24 mouse cellular contexts compared by ENCODE assay signal in the genomic region with DNA sequence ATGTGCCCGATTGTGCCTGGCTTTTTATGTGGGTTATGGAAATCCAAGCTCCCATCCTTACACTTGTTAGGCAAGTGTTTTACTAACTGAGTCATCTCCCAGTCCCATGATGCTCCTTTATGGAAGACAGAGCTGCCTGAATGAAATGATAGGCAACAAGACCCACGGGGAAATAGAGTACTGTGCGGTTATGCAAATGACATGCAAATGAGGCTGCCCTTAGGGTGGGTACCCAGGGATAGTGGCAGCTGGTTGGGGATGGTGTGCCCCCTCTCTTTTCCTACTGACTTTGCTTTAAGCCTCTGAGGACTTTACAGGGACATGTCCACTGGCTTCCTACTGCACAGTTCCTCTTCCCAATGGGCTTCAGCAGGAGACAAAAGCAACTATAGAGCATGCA. TPM values are rescaled to one million over a fixed set of nuclear protein-coding genes. Genes with fewer than 3 reads are reported as not detected.
DNase-seq lines count a peak whose midpoint lies in the region; ATAC-seq lines count a peak whose summit lies in the region.
"Had no signal": no experiment of that assay in that cellular context is flagged by ENCODE, and none has a peak within 500 bp of the region (broad histone marks: within the 10 kb centered on the region; RNA-seq: fewer than 3 reads in every experiment).

No protein-coding gene starts in this region.

- DNase-seq in midbrain, embryonic 10.5 days (ENCODE audit: low spot score) = no peak
- no peak for DNase-seq in layer of hippocampus, adult 18-20 months (ENCODE audit: low spot score in 2 of 2)
- DNase-seq: adrenal gland, postnatal 10 days; cerebellum, adult 11 months; cerebellum, postnatal 10 days; heart, adult 2 months; kidney, adult 18-20 months; kidney, postnatal 4 days; layer of hippocampus, adult 9-11 months; liver; liver, postnatal 0 days; thymus, adult 2 months; thymus, postnatal 4 days had no signal

- no peaks in the 10 kb centered on the region for H3K4me1 ChIP-seq in forebrain, embryonic 13.5 days
- H3K4me1 ChIP-seq in forebrain, embryonic 16.5 days (replicated peaks; ENCODE audit: control insufficient read depth, insufficient read depth, low read length) = no peaks in the 10 kb centered on the region
- no peaks in the 10 kb centered on the region for H3K4me1 ChIP-seq in midbrain, embryonic 12.5 days
- H3K4me1 ChIP-seq in midbrain, embryonic 10.5 days = no peaks in the 10 kb centered on the region
- no peaks in the 10 kb centered on the region for H3K4me1 ChIP-seq in hindbrain, embryonic 16.5 days (ENCODE audit: control insufficient read depth, insufficient read depth, low read depth, low read length)
- peaks cover 6% of the 10 kb centered on the region for H3K4me1 ChIP-seq in neural tube, embryonic 13.5 days (replicated peaks)
- H3K4me1 ChIP-seq: limb, embryonic 10.5 days had no signal

- ATAC-seq in forebrain, embryonic 13.5 days = peak; percentile 53; the same call in 1 of the 2 replicates
- ATAC-seq in forebrain, embryonic 16.5 days = no peak
- ATAC-seq in midbrain, embryonic 12.5 days (ENCODE audit: low FRiP score, low read depth) = peak; percentile 72
- 0 out of 2 replicates have a peak, but pooled peaks have one; percentile 40 for ATAC-seq in hindbrain, embryonic 16.5 days
- peak; percentile 78 for ATAC-seq in neural tube, embryonic 13.5 days (ENCODE audit: low read depth)
- no peak for ATAC-seq in inflammation-experienced regulatory T-cells, adult 6 months
- ATAC-seq: lung, postnatal 0 days had no signal

- H3K36me3 ChIP-seq in forebrain, embryonic 13.5 days (ENCODE audit: poor library complexity, severe bottlenecking) = no peaks in the 10 kb centered on the region
- no peaks in the 10 kb centered on the region for H3K36me3 ChIP-seq in forebrain, embryonic 16.5 days (ENCODE audit: control insufficient read depth, insufficient read depth)
- no peaks in the 10 kb centered on the region for H3K36me3 ChIP-seq in midbrain, embryonic 12.5 days
- no peaks in the 10 kb centered on the region for H3K36me3 ChIP-seq in midbrain, embryonic 10.5 days
- H3K36me3 ChIP-seq in hindbrain, embryonic 16.5 days (ENCODE audit: control insufficient read depth, insufficient read depth, low read length) = no peaks in the 10 kb centered on the region
- H3K36me3 ChIP-seq in neural tube, embryonic 13.5 days = no peaks in the 10 kb centered on the region
- H3K36me3 ChIP-seq: embryonic facial prominence, embryonic 10.5 days; limb, embryonic 10.5 days had no signal

- H3K9me3 ChIP-seq in forebrain, embryonic 13.5 days (replicated peaks) = peaks cover 6% of the 10 kb centered on the region; the same call in 1 of the 2 replicates
- H3K9me3 ChIP-seq in forebrain, embryonic 16.5 days (ENCODE audit: control insufficient read depth, low read length) = no peaks in the 10 kb centered on the region
- H3K9me3 ChIP-seq in midbrain, embryonic 12.5 days = no peaks in the 10 kb centered on the region
- no peaks in the 10 kb centered on the region for H3K9me3 ChIP-seq in midbrain, embryonic 10.5 days (replicated peaks)
- no peaks in the 10 kb centered on the region for H3K9me3 ChIP-seq in hindbrain, embryonic 16.5 days (ENCODE audit: control insufficient read depth, low read length)
- no peaks in the 10 kb centered on the region for H3K9me3 ChIP-seq in neural tube, embryonic 13.5 days
- H3K9me3 ChIP-seq: embryonic facial prominence, embryonic 10.5 days; limb, embryonic 10.5 days had no signal

- H3K4me2 ChIP-seq in forebrain, embryonic 13.5 days = no peak overlapping the region
- H3K4me2 ChIP-seq in forebrain, embryonic 16.5 days (ENCODE audit: low read length) = no peak overlapping the region
- H3K4me2 ChIP-seq in midbrain, embryonic 12.5 days (replicated peaks) = no peak overlapping the region
- no peak overlapping the region for H3K4me2 ChIP-seq in hindbrain, embryonic 16.5 days (ENCODE audit: low read length)
- H3K4me2 ChIP-seq in neural tube, embryonic 13.5 days = no peak overlapping the region

- no peaks in the 10 kb centered on the region for H3K27me3 ChIP-seq in forebrain, embryonic 13.5 days
- no peaks in the 10 kb centered on the region for H3K27me3 ChIP-seq in forebrain, embryonic 16.5 days (replicated peaks; ENCODE audit: control insufficient read depth, insufficient read depth, low read length)
- H3K27me3 ChIP-seq in midbrain, embryonic 12.5 days = no peaks in the 10 kb centered on the region
- no peaks in the 10 kb centered on the region for H3K27me3 ChIP-seq in midbrain, embryonic 10.5 days (ENCODE audit: low read depth, poor library complexity, severe bottlenecking)
- no peaks in the 10 kb centered on the region for H3K27me3 ChIP-seq in hindbrain, embryonic 16.5 days (replicated peaks; ENCODE audit: control insufficient read depth, insufficient read depth, low read length)
- H3K27me3 ChIP-seq in neural tube, embryonic 13.5 days = no peaks in the 10 kb centered on the region

- H3K9ac ChIP-seq in forebrain, embryonic 13.5 days = no peak overlapping the region
- no peak overlapping the region for H3K9ac ChIP-seq in forebrain, embryonic 16.5 days (replicated peaks; ENCODE audit: low read depth, low read length)
- no peak overlapping the region for H3K9ac ChIP-seq in midbrain, embryonic 12.5 days (replicated peaks)
- no peak overlapping the region for H3K9ac ChIP-seq in hindbrain, embryonic 16.5 days (ENCODE audit: low read depth, low read length)
- H3K9ac ChIP-seq in neural tube, embryonic 13.5 days = no peak overlapping the region
- H3K9ac ChIP-seq: liver, postnatal 0 days had no signal

- H3K4me3 ChIP-seq in forebrain, embryonic 13.5 days = no peak overlapping the region
- H3K4me3 ChIP-seq in forebrain, embryonic 16.5 days (replicated peaks; ENCODE audit: low read length) = no peak overlapping the region
- no peak overlapping the region for H3K4me3 ChIP-seq in midbrain, embryonic 12.5 days
- H3K4me3 ChIP-seq in midbrain, embryonic 10.5 days = no peak overlapping the region
- no peak overlapping the region for H3K4me3 ChIP-seq in hindbrain, embryonic 16.5 days (ENCODE audit: low read length)
- H3K4me3 ChIP-seq in neural tube, embryonic 13.5 days = no peak overlapping the region
- H3K4me3 ChIP-seq: embryonic facial prominence, embryonic 10.5 days; heart, adult 2 months; limb, embryonic 10.5 days had no signal

- H3K27ac ChIP-seq in forebrain, embryonic 13.5 days = no peak overlapping the region
- H3K27ac ChIP-seq in forebrain, embryonic 16.5 days (ENCODE audit: low read length) = no peak overlapping the region
- no peak overlapping the region for H3K27ac ChIP-seq in midbrain, embryonic 12.5 days (replicated peaks)
- no peak overlapping the region for H3K27ac ChIP-seq in midbrain, embryonic 10.5 days (replicated peaks)
- no peak overlapping the region for H3K27ac ChIP-seq in hindbrain, embryonic 16.5 days (ENCODE audit: low read depth, low read length)
- no peak overlapping the region for H3K27ac ChIP-seq in neural tube, embryonic 13.5 days (replicated peaks)
- H3K27ac ChIP-seq: embryonic facial prominence, embryonic 10.5 days; heart, adult 2 months; limb, embryonic 10.5 days; macrophage; stomach, postnatal 0 days had no signal

- WGBS in forebrain, embryonic 13.5 days = 71% methylated on average over 3 of the region's 3 CpGs
- WGBS in forebrain, embryonic 16.5 days = 65% methylated on average over 3 of the region's 3 CpGs
- 81% methylated on average over 3 of the region's 3 CpGs for WGBS in midbrain, embryonic 12.5 days
- 86% methylated on average over 3 of the region's 3 CpGs for WGBS in midbrain, embryonic 10.5 days
- WGBS in hindbrain, embryonic 16.5 days = 43% methylated on average over 3 of the region's 3 CpGs
- 51% methylated on average over 3 of the region's 3 CpGs for WGBS in neural tube, embryonic 13.5 days

RNA-seq across cellular contexts. Expression of gene Steap3, which starts 2.7 kb away (rescaled TPM):
- polyA plus RNA-seq in forebrain, embryonic 13.5 days (2015; fragmentation: Nextera tagmentation; extraction: Ambion mirVana) = 1.3 TPM in 2 replicates
- 2.8 and 3.4 TPM in 2 replicates for polyA plus RNA-seq in forebrain, embryonic 16.5 days (2015; fragmentation: Nextera tagmentation; extraction: Ambion mirVana)
- 2.6 and 4.0 TPM in 2 replicates for polyA plus RNA-seq in midbrain, embryonic 12.5 days (2016; fragmentation: Nextera tagmentation; extraction: Ambion mirVana)
- 3.4 and 3.5 TPM in 2 replicates for polyA plus RNA-seq in midbrain, embryonic 10.5 days (2016; fragmentation: Nextera tagmentation; extraction: Ambion mirVana)
- 4.9 and 5.1 TPM in 2 replicates for polyA plus RNA-seq in hindbrain, embryonic 16.5 days (2015; fragmentation: Nextera tagmentation; extraction: Ambion mirVana)
- 2.6 and 3.8 TPM in 2 replicates for polyA plus RNA-seq in neural tube, embryonic 13.5 days (2015; fragmentation: Nextera tagmentation; extraction: Ambion mirVana)
- 1 to 10 TPM in 1 of 3 experiments, not detected in 2; 1.5 TPM for polyA plus RNA-seq in inflammation-experienced regulatory T-cells, adult 6 months (2017; shearing (Covaris generic))
- total RNA-seq in layer of hippocampus, adult 18-20 months (2021) = 1 to 10 TPM; 5.4 to 6.3 TPM

Comparison
In these comparisons a context has a peak if more than half of its experiments do, and no peak if none do; other contexts are left out.
1. ATAC-seq: peak in forebrain, embryonic 13.5 days (single experiment), midbrain, embryonic 12.5 days (single experiment), hindbrain, embryonic 16.5 days (single experiment) and neural tube, embryonic 13.5 days (single experiment); none in forebrain, embryonic 16.5 days (single experiment) and inflammation-experienced regulatory T-cells, adult 6 months (single experiment).